Mouse (Mus musculus) NIH3T3 (cell line): Measurements from ENCODE around the gene Gm17334.
A peak's percentile ranks its signal among the peaks of the same experiment; 100 is the strongest.

Source experiments
- DNase-seq: peaks from one replicate; pipeline ENCODE4 v3.0.0-alpha.2; 2012; ENCODE audit warnings: low read depth

Gene Gm17334

DNA sequence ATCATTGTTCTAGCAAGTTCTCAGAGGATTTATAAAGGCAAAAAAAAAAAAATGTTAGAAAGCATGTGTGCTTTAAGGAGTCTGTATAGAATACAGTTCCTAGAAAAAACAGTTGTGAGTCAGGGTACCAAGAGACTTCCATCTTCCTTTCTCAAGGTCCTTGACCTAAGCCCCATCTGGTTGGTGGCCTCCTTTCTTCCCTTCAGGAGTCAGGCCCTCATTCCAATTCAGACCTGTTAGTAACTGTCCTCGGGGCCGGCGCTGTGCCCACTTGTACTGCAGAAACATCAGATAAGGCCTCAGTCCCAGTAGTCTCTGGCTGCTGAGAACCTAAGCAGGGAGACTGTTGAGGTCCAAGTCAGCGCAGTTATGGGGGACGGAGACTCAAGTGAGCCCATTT lies at the start of gene Gm17334:
Gm17334 (minus strand) TSS at position 101 of the 400 bp plus-strand sequence.
- no peak for DNase-seq

DNA sequence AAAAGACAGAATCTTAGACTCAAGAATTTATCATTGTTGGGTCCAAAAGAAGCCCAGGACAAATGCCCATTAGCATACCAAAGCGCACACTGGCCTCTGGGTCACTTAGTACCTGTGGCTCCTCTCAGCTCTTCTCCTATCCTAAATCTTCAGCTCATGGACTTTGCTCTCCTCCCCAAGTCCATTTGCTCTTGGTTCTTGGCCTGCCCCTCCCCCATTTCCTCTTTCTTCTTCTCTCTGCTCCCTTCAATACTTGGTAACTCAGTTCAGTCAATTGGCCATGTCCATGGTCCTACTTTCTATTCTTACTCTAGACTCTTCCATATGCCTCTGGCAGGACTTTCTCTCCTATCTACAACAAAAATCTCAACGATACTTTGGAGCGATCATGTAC lies 49.0 kb upstream of the Gm17334 start:
- peak; percentile 41 for DNase-seq

DNA sequence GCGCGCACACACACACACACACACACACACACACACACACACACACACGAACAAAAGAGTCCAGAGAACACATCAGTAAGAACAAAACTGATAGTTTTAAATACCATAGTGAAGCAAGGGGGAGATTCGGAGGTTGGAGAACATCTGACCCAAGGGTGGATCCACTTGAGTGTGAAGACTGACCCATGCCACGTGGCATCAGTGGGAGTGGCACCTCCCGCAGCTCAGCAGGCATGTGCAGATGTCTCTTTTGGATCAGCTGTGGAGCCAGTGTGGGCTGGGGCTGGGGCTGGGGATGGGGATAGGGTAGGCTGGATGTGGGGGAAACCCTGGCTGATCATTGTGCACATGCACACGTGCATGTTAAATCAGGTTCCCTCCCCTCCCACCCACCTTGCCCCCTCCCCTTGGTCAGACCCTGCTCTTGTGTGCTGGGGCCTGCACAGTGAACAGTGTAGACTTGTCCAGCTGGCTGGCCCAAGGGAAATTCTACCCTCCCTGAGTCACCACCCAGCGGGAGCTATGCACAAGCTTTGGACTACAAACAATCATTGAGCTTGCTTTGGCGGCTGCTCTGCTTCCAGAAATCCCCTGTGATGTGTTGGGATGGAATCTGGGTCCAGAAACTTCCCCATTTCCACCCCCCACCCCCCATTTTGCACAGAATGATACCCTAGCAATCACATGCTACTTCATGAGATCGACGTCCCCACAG lies 48.4 kb upstream of the Gm17334 start:
- peak; percentile 80 for DNase-seq

- no peak for DNase-seq
These were observed 47.7 kb upstream of the Gm17334 start for GRCm38 (mm10) chr11:53820516-53821170.

DNA sequence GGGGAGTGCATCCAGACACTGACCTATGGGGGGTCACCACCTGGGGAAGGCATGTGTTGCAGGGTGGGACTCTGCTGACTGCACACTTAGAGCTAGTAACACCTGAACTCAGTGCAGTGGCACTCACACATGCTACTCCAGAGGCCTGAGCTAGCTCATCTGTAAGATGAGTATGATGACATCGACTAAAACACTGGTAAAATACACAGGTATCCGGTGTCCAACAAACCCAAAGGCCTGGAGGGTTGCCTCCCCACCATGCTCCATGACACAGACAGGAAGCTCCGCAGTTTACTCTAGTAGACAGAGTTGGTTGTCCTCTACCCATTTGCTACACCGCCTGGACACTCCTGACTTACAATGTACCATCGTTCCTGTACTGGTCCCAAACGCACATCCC lies 46.5 kb upstream of the Gm17334 start:
- no peak for DNase-seq

- DNase-seq = no peak
These were observed 45.8 kb upstream of the Gm17334 start for GRCm38 (mm10) chr11:53818794-53819193.

GRCm38 (mm10) chr11:53816841-53817375 lies 43.9 kb upstream of the Gm17334 start:
- DNase-seq = no peak

DNA sequence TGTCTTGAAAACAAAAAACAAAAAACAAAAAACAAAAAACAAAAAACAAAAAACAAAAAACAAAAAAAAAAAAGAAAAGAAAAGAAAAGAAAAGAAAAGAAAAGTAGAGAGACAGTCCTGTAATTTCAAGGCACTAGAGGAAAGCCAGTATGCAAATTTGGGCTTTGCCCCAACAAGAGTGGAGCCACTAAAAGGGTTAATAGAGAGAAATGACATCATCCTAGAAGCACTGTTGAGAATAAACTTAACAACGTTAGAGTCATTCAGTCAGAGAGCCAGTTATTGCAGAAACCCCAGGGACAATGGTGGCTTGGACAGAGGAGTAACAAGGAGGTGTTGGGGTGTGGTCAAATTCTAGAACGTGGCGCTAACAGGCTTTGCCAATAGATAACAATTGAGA lies 41.8 kb upstream of the Gm17334 start:
- DNase-seq = no peak

DNA sequence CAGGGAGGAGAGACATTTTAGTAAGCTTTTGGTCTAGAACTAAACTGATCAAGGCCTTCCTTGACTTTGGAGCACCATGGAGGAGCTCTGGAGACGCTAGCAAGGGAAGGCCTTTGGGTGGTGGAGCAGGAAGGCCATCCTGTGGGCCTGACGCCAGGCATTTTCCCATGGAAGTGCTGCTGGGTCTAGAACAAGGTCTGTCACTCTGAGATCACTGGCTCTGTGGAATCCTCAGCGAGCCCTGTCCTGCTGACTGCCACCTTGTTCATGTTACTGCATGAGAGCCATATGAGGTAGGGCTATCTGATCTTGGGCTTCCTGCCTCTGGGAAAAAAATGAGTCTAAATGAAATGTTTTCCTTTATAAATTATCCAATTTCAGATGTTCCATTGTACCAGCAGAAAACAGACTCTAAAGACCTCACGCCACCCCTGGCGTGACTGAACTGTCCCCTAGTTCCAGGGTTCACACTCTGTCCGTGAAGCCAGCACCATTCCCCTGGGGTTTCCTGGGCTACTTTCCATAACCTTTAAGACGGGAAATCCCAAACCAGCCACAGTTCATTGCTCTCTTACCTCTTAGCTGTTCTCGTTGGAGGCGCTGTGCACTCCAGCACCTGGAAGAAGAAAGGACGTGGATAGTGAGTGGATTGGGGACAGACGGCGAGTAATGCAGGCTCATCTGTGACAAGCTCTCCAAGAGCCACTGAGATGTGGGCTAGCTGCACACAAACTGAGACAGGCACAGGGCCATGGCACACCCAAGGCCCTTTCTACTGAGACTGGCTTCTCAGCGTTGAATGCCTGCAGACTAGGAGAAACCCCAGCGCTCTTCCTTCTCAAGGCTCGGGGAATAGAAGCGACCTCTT lies 40.2 kb upstream of the Gm17334 start:
- DNase-seq = no peak

DNA sequence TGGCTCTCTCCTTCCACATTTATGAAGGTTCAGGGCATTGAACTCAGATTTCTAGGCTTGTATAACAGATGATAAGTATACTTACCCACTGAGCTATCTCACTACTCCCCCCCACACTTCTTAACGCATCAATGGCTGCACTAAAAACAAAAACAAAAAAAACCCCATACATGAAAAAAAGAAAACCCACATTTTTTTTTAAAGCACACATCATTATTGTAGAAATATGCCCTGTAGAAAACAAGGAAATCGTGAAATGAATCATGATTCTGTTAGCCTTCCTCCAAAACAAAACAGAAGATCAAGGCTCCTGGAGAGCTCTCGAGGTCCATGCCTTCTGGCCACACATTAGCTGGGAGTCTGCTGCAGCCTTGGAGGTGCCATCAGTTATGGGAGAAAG lies 38.3 kb upstream of the Gm17334 start:
- no peak for DNase-seq

DNA sequence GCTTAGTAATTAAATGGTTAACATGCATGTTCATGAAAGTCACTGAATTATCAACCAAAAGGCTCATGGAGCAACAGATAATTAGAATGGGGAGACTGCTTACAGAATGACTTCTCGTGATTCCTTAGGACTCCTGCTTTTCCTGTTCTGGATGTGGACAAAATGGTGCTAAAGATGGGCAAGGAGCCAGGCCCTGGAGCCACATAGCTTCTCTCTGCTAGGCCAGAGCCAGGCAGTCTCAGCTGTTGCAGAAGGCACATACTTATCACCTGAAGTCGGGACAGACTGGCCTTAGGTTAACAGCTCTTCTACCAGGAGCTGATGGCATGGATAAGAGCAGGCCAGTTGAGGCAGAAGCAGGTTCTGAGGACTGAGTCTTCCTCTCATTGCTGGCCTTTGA lies 37.8 kb upstream of the Gm17334 start:
- peak; percentile 64 for DNase-seq

DNA sequence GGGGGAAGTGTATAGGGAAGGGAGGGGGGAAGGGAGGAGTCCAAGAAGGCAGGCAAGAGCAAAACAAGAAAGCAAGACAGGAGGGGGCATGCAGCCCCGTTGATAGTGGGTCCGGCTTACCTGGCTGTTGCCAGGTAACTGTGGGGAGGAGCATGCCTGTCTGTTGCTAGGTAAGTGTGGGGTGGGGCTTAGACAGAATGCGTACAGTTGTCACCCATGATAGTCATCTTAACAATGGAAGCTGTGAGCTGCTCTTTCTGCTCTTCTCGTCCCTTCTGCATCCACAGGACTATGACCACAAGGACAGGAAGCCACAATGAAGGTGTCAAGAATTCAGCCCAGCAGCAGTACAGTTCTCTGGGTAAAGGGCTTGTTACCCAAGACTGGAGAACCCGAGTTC lies 37.2 kb upstream of the Gm17334 start:
- no peak for DNase-seq

GRCm38 (mm10) chr11:53809354-53809753 lies 36.4 kb upstream of the Gm17334 start:
- DNase-seq = no peak

DNA sequence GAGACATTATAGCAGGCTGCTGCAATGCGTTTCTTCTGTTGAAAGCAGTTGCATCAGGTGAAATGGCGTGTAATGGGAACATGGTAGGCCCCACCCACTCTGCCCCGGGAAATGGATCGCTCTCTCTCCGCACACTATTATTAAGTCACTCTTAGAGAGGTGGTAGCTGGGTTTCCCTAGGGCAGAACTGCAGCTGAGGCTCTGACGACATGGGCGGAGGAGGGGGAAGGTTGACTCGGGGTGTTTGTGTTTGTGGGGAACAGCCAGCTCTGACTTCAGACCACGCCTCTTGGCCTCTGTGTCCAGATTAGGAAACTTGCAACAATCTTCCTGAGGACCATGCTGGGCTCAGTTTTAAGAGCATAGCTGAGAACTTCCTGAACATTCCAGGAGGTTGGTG lies 32.8 kb upstream of the Gm17334 start:
- peak; percentile 57 for DNase-seq

DNA sequence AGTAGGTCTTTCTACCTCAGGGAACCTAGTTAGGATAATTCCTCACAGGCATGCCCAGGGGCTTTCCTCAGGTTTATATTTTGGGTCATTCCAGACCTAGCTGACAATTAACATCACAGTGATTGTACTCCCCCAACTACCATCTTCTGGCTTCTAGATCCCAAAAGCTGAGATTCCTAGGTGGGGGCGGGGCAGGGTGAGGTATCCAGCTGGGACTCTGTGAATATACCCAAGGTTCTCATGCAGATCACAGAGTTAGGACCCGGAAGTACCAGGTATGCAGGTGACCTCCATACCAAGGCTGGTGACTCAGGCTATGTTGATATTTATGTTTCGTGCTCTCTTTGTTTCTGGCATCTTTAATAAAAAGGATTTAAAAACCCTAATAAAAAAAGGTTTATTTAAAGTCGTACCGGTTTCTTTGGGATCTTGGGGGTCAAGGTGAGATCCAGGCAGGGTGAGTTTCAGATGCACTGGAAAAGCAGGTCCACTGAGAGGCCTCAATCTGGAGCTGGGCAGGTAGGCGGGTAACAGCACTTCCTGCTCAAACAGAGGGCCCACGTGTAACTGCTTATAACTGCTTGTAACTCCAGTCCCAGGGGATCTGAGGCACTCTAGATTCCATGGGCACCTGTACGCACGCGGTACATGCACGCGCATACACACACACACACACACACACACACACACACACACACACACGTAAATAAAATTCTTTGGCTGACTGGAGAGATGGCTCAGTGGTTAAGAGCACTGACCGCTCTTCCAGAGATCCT lies 31.8 kb upstream of the Gm17334 start:
- DNase-seq = no peak

DNA sequence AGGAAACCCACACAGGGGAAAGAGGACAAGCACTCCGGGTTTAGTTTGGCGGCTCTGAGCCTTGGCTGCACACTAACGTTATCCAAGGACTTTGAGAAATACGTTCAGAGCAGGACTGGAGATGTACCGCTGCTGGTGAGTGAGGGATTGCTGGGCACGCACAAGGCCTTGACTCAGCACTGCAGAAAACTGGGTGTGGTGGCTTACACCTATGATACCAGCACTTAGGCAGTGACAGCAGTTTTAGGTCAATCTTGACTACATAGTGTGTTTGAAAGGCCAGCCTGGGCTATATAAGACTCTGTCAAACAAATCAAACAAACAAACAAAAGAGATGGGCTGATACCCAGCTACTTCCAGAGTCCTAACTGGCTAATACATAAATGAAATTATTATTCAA lies 30.5 kb upstream of the Gm17334 start:
- DNase-seq = no peak

- peak; percentile 81 for DNase-seq
These were observed 30.1 kb upstream of the Gm17334 start for GRCm38 (mm10) chr11:53803093-53803492.

DNA sequence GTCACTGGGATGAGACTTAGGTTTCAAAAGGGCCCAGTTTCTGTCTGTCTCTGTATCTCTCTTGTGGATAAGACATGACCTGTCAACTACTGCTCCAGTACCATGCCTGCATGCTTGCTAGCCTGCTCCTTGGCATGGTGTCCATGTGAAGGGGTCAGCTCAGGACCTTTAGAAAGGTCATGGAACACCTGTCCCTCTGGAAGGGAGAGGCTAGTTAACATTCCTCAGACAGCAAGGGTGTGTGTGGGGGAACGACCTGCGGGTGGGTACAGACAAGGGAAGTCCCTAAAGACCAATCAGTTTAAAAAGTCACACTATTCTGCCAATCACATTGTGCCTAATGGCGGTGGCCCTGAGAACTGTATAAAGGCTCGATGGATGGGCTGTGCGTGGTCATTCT lies 28.0 kb upstream of the Gm17334 start:
- DNase-seq = no peak

DNA sequence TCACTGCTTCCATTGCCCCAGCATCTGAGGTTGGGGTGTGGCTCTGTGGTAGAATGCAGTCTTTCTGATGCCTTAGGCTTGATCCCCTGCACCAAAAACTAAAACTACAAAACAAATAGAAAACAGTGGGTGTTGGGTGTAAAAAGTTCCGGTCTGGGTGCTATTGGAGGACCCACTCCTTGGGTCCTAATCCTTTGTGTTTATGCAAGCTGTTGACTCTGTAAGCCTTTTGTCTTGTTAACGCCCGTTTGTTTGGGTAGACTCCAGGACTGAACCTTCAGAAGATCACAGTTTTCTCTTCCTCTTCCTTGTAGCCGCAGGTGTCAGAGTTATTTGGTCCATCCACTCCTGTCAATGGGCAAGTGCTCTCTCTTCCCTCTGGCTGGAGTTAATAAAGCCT lies 27.0 kb upstream of the Gm17334 start:
- no peak for DNase-seq

- DNase-seq = peak; percentile 45
These were observed 25.2 kb upstream of the Gm17334 start for GRCm38 (mm10) chr11:53798041-53798711.

DNA sequence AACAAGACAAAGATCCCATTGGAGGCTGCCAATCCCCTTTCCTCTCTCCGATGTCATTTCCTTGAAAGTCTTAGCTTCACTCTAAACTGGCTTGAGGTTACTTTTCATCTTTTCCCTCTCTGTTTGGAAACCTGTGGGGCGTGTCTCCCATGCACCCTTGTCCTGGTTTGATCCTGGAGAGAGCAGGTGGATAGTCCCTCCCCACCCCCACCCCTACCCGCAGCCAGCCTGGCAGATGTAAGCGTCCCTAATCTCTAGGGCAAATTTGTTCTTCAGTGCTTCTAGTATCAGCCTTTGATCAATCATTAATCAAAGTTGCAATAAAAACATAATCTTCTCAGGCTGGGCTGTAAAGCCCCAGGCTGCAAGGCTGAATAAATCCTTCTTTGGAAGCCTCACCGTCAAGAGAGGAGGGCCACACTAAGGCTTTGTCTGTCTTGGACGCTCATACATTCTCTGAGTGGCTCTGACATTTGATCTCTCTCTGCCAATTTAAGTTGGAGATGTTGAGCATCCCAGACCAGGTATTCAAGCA lies 24.5 kb upstream of the Gm17334 start:
- DNase-seq = no peak
